Mouse (Mus musculus): ENCODE results near the gene Nf1. TPM values are rescaled to one million over a fixed set of nuclear protein-coding genes. Genes with fewer than 3 reads are reported as not detected.

The Nf1 gene
- polyA plus RNA-seq, 1 experiment from 2014 or later, result 10.4 TPM

- ATAC-seq (replicated peaks; ENCODE audit: low FRiP score), result no peak
Observed at GRCm38 (mm10) chr11:79494976-79495800, 155.7 kb downstream of the Nf1 start.

GRCm38 (mm10) chr11:79502917-79503316 lies 163.4 kb downstream of the Nf1 start:
- Histone ChIP-seq H3K36me3 (ENCODE audit: control insufficient read depth, insufficient read depth, low read length) (no peaks in the 10 kb centered on the region), H3K9me3 (ENCODE audit: control insufficient read depth, low read length) (no peaks in the 10 kb centered on the region), H3K4me2 (ENCODE audit: low read depth, low read length, severe bottlenecking) (no peak overlapping the region), H3K27me3 (ENCODE audit: control insufficient read depth, insufficient read depth, low read length) (no peaks in the 10 kb centered on the region), H3K9ac (ENCODE audit: low read length) (no peak overlapping the region), H3K4me3 (ENCODE audit: low read depth, low read length) (no peak overlapping the region), H3K4me1 (replicated peaks; ENCODE audit: control insufficient read depth, insufficient read depth, low read length) (peaks cover 5% of the 10 kb centered on the region; the same call in 1 of the 2 replicates), H3K27ac (ENCODE audit: low read depth, low read length) (no peak overlapping the region; the same call in 1 of the 2 replicates)
- ATAC-seq (replicated peaks; ENCODE audit: low FRiP score), result no peak
- DNase-seq (ENCODE audit: low spot score), result no peak
- 21% methylated on average over 2 of the region's 2 CpGs for WGBS

More at GRCm38 (mm10) chr11:79494976-79495800, 155.7 kb downstream of the Nf1 start:
- H3K27ac ChIP-seq (ENCODE audit: low read depth, low read length), result no peak overlapping the region
- H3K4me2 ChIP-seq (ENCODE audit: low read depth, low read length, severe bottlenecking), result no peak overlapping the region
- 0 out of 2 replicates have a peak, but pooled peaks cover 1% of the 10 kb centered on the region for H3K4me1 ChIP-seq (replicated peaks; ENCODE audit: control insufficient read depth, insufficient read depth, low read length)
- 56% methylated on average over 10 of the region's 10 CpGs for WGBS
- no peaks in the 10 kb centered on the region for H3K9me3 ChIP-seq (ENCODE audit: control insufficient read depth, low read length)
- DNase-seq (ENCODE audit: low spot score), result no peak
- H3K9ac ChIP-seq (ENCODE audit: low read length), result no peak overlapping the region
- H3K36me3 ChIP-seq (ENCODE audit: control insufficient read depth, insufficient read depth, low read length), result no peaks in the 10 kb centered on the region
- no peaks in the 10 kb centered on the region for H3K27me3 ChIP-seq (ENCODE audit: control insufficient read depth, insufficient read depth, low read length)
- no peak overlapping the region for H3K4me3 ChIP-seq (ENCODE audit: low read depth, low read length)

GRCm38 (mm10) chr11:79503845-79504244 lies 164.4 kb downstream of the Nf1 start, which contains the start of gene Omg:
TSS of gene Omg (minus strand) at chr11:79504084.
- ATAC-seq (replicated peaks; ENCODE audit: low FRiP score), result no peak
- DNase-seq (ENCODE audit: low spot score), result no peak
- H3K27ac ChIP-seq (ENCODE audit: low read depth, low read length), result no peak within 1 kb of the TSS

GRCm38 (mm10) chr11:79504506-79504905 lies 165.0 kb downstream of the Nf1 start:
- DNase-seq (ENCODE audit: low spot score), result no peak
- no peaks in the 10 kb centered on the region for H3K36me3 ChIP-seq (ENCODE audit: control insufficient read depth, insufficient read depth, low read length)
- no peaks in the 10 kb centered on the region for H3K27me3 ChIP-seq (ENCODE audit: control insufficient read depth, insufficient read depth, low read length)
- no peak overlapping the region for H3K27ac ChIP-seq (ENCODE audit: low read depth, low read length)
- no peak overlapping the region for H3K4me2 ChIP-seq (ENCODE audit: low read depth, low read length, severe bottlenecking)
- WGBS, result 78% methylated on average over 7 of the region's 7 CpGs
- no peak overlapping the region for H3K9ac ChIP-seq (ENCODE audit: low read length)
- peaks cover 5% of the 10 kb centered on the region; the same call in 1 of the 2 replicates for H3K4me1 ChIP-seq (replicated peaks; ENCODE audit: control insufficient read depth, insufficient read depth, low read length)
- no peak overlapping the region for H3K4me3 ChIP-seq (ENCODE audit: low read depth, low read length)
- no peak for ATAC-seq (replicated peaks; ENCODE audit: low FRiP score)
- H3K9me3 ChIP-seq (ENCODE audit: control insufficient read depth, low read length), result no peaks in the 10 kb centered on the region

More at GRCm38 (mm10) chr11:79503845-79504244, 164.4 kb downstream of the Nf1 start, which contains the start of gene Omg:
- 41% methylated on average over 8 of the region's 8 CpGs for WGBS
- peaks cover 5% of the 10 kb centered on the region; the same call in 1 of the 2 replicates for H3K4me1 ChIP-seq (replicated peaks; ENCODE audit: control insufficient read depth, insufficient read depth, low read length)
- H3K9me3 ChIP-seq (ENCODE audit: control insufficient read depth, low read length), result no peaks in the 10 kb centered on the region
- no peaks in the 10 kb centered on the region for H3K36me3 ChIP-seq (ENCODE audit: control insufficient read depth, insufficient read depth, low read length)
- H3K4me3 ChIP-seq (ENCODE audit: low read depth, low read length), result no peak within 1 kb of the TSS
- no peaks in the 10 kb centered on the region for H3K27me3 ChIP-seq (ENCODE audit: control insufficient read depth, insufficient read depth, low read length)
- no peak within 1 kb of the TSS for H3K4me2 ChIP-seq (ENCODE audit: low read depth, low read length, severe bottlenecking)
- H3K9ac ChIP-seq (ENCODE audit: low read length), result no peak within 1 kb of the TSS

- DNase-seq (ENCODE audit: low spot score) (no peak), ATAC-seq (replicated peaks; ENCODE audit: low FRiP score) (no peak)
- WGBS, result 97% methylated on average over 3 of the region's 3 CpGs
- Histone ChIP-seq H3K4me2 (ENCODE audit: low read depth, low read length, severe bottlenecking) (no peak overlapping the region), H3K36me3 (ENCODE audit: control insufficient read depth, insufficient read depth, low read length) (no peaks in the 10 kb centered on the region), H3K27ac (ENCODE audit: low read depth, low read length) (no peak overlapping the region), H3K4me1 (replicated peaks; ENCODE audit: control insufficient read depth, insufficient read depth, low read length) (no peaks in the 10 kb centered on the region), H3K9me3 (ENCODE audit: control insufficient read depth, low read length) (no peaks in the 10 kb centered on the region), H3K4me3 (ENCODE audit: low read depth, low read length) (no peak overlapping the region), H3K9ac (ENCODE audit: low read length) (no peak overlapping the region), H3K27me3 (ENCODE audit: control insufficient read depth, insufficient read depth, low read length) (no peaks in the 10 kb centered on the region)
Observed at GRCm38 (mm10) chr11:79511970-79512369, 172.5 kb downstream of the Nf1 start.

- no peaks in the 10 kb centered on the region for H3K9me3 ChIP-seq (ENCODE audit: control insufficient read depth, low read length)
- 75% methylated on average over 6 of the region's 6 CpGs for WGBS
- no peaks in the 10 kb centered on the region for H3K27me3 ChIP-seq (ENCODE audit: control insufficient read depth, insufficient read depth, low read length)
- H3K27ac ChIP-seq (ENCODE audit: low read depth, low read length), result no peak overlapping the region
- H3K4me1 ChIP-seq (replicated peaks; ENCODE audit: control insufficient read depth, insufficient read depth, low read length), result no peaks in the 10 kb centered on the region
- DNase-seq (ENCODE audit: low spot score) (no peak), ATAC-seq (replicated peaks; ENCODE audit: low FRiP score) (no peak)
- H3K4me2 ChIP-seq (ENCODE audit: low read depth, low read length, severe bottlenecking), result no peak overlapping the region
- no peak overlapping the region for H3K9ac ChIP-seq (ENCODE audit: low read length)
- H3K36me3 ChIP-seq (ENCODE audit: control insufficient read depth, insufficient read depth, low read length), result no peaks in the 10 kb centered on the region
- H3K4me3 ChIP-seq (ENCODE audit: low read depth, low read length), result no peak overlapping the region
Observed at GRCm38 (mm10) chr11:79515331-79515730, 175.8 kb downstream of the Nf1 start.

- DNase-seq (ENCODE audit: low spot score) (no peak), ATAC-seq (replicated peaks; ENCODE audit: low FRiP score) (no peak)
- Histone ChIP-seq H3K9me3 (ENCODE audit: control insufficient read depth, low read length) (no peaks in the 10 kb centered on the region), H3K27me3 (ENCODE audit: control insufficient read depth, insufficient read depth, low read length) (no peaks in the 10 kb centered on the region), H3K4me3 (ENCODE audit: low read depth, low read length) (no peak overlapping the region), H3K27ac (ENCODE audit: low read depth, low read length) (no peak overlapping the region), H3K4me2 (ENCODE audit: low read depth, low read length, severe bottlenecking) (no peak overlapping the region), H3K9ac (ENCODE audit: low read length) (no peak overlapping the region), H3K36me3 (ENCODE audit: control insufficient read depth, insufficient read depth, low read length) (no peaks in the 10 kb centered on the region), H3K4me1 (replicated peaks; ENCODE audit: control insufficient read depth, insufficient read depth, low read length) (no peaks in the 10 kb centered on the region)
- WGBS, result 96% methylated on average over 2 of the region's 2 CpGs
Observed at GRCm38 (mm10) chr11:79515798-79516197, 176.3 kb downstream of the Nf1 start.

GRCm38 (mm10) chr11:79519299-79519698 lies 179.8 kb downstream of the Nf1 start:
- Histone ChIP-seq H3K36me3 (ENCODE audit: control insufficient read depth, insufficient read depth, low read length) (no peaks in the 10 kb centered on the region), H3K9me3 (ENCODE audit: control insufficient read depth, low read length) (no peaks in the 10 kb centered on the region), H3K4me2 (ENCODE audit: low read depth, low read length, severe bottlenecking) (no peak overlapping the region), H3K27ac (ENCODE audit: low read depth, low read length) (no peak overlapping the region), H3K9ac (ENCODE audit: low read length) (no peak overlapping the region), H3K4me3 (ENCODE audit: low read depth, low read length) (no peak overlapping the region), H3K4me1 (replicated peaks; ENCODE audit: control insufficient read depth, insufficient read depth, low read length) (no peaks in the 10 kb centered on the region), H3K27me3 (ENCODE audit: control insufficient read depth, insufficient read depth, low read length) (no peaks in the 10 kb centered on the region)
- 94% methylated on average over 6 of the region's 6 CpGs for WGBS
- ATAC-seq (replicated peaks; ENCODE audit: low FRiP score), result no peak
- DNase-seq (ENCODE audit: low spot score), result no peak
